Mouse (Mus musculus) liver, embryonic 14.5 days (tissue): ENCODE data around the gene Nt5dc3.

Experiments
- CTCF ChIP-seq: IDR thresholded peaks from 2 replicates; pipeline ENCODE4 v1.5.1; 2016; ENCODE audit warnings: antibody characterized with exemption, low read depth, control low read depth
- EP300 ChIP-seq: IDR thresholded peaks from 2 replicates; pipeline ENCODE4 v1.6.1; 2016; ENCODE audit warnings: antibody characterized with exemption, low read depth

DNA sequence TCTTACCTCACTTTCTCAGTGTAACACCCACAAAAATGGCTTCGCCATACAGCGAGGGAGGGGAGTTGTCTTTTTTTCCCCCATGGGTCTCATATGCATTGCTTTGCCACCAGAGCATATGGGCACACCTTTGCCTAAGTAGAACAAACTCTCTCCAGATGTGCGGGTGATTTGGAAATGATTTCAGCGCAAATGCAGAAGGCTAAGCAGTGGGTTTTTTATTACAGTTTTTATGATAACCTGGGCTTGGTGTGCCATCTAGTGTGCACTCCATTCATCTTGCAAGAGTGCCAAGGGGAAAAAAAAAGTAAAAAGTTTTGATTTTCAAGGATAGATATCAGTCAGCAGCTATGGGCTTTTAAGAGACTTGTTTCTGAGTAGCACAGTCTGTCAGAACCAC is 43.8 kb upstream of the Nt5dc3 start:
- TF ChIP-seq CTCF (no peak), EP300 (no peak)
